Mouse (Mus musculus) heart, postnatal 4 days (tissue): Measurements from ENCODE around the gene Samd10. TPM values are rescaled to one million over a fixed set of nuclear protein-coding genes. Genes with fewer than 3 reads are reported as not detected.

Experiments used
- DNase-seq: peaks from one replicate; pipeline ENCODE4 v3.0.0; 2021
- microRNA-seq, 2 experiments: library from miRNA; unstranded; fragments of <30 nt; microRNA quantifications; one replicate each; pipeline ENCODE4 v1.2.0; 2021 to 2022
- total RNA-seq, 2 experiments: library from RNA; stranded (reverse); gene quantifications; 2 replicates each; pipeline ENCODE4 v1.2.3; 2021

Gene Samd10
- total RNA-seq, 2 experiments from 2014 or later, result 4.8 to 4.9 TPM

- DNase-seq, result no peak
Observed at GRCm38 (mm10) chr2:181577126-181577525, 21.9 kb downstream of the Samd10 start.

DNA sequence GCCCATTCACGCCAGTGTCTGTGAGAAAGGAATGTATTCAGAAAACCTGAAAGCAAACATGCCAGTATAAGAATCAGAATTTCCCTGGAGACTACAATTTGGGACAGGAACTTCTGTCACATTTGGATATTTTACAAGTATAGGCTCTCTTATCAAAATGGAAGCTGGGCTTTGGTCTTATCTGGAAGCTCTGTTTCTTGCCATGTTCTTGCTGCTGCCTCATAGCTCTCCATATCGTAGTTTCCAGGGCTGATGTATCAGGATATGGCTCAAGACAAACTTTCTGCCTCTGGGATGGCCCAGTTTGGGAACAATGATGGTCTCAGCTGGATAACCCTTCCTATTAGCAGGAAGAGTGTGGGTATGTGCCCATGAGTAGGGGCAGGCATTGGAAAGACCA, 22.4 kb downstream of the Samd10 start:
- DNase-seq, result no peak

DNA sequence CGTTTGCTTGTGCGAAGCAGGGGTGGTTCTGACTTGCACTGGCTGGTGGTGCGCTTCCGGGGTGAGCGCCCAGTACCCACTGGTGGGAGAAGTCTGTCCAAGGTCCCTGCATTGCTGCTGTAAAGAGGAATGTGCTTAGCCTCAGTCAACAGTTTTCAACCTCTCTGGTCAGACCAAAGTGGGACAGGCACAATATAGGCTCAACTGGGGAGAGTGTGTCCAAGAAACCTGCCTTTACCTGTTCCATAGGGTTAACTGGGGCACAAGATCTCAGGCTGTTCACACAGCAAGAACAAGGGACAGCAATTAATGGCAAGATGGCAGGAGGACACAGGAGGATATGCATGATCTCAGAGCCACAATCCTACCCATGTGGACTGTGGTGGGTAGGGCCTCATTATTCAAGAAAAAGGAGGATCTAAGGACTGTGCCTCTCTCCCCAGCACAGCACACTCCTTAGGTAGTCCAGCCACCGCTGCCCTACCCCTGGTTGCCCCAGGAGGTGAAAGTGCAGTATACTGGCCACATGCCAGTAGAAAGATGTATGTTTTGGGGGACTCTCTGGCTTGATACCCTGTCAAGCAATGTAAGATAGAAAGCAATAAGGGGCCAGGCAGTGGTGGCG, 24.0 kb downstream of the Samd10 start:
- DNase-seq, result no peak

GRCm38 (mm10) chr2:181573961-181574360, 25.1 kb downstream of the Samd10 start:
- DNase-seq, result no peak

DNA sequence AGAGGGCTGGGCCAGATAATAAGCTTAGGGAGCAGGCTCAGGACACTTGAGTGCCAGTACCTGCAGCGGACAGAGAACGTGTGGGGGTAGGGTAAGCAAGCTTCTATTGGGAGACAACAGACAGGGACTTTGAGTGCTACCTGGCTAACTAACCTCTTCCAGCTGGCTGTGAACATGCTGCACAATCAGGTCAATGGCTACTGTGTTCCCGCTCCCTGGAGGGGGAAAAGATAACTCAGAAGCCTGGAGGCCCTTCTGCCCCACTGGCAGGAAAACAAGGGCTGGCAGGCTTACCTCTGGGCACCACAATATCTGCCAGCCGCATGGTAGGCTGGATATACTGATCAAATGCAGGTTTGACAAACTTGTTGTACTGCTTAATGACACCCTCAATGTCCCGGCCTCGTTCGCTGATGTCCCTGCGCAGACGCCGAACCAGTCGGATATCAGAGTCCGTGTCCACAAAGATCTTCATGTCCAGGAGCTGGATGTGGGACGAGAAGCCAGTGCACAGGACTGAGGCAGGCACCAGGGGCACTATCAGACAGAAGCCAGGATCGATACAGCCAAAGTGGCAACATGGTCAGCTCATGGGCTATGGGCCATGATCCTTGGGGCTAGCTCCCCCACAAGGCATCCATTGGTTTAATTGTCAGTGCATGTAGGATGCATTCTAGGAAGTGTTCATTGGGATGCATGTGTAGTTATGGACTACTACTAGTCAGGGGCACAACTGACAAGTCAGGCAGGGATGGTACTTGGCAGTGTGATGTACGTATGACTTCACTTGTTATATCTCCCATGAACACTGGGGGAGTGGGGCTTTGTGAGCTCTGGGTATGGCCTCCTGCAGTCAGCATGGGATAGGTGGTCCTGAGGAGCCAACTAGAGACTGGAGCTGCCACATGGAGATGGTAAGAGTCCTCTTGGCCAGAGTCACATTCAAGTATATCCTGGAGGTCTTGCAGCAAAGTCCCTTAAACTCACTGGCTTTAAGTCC, 25.8 kb downstream of the Samd10 start:
- DNase-seq, result no peak

DNA sequence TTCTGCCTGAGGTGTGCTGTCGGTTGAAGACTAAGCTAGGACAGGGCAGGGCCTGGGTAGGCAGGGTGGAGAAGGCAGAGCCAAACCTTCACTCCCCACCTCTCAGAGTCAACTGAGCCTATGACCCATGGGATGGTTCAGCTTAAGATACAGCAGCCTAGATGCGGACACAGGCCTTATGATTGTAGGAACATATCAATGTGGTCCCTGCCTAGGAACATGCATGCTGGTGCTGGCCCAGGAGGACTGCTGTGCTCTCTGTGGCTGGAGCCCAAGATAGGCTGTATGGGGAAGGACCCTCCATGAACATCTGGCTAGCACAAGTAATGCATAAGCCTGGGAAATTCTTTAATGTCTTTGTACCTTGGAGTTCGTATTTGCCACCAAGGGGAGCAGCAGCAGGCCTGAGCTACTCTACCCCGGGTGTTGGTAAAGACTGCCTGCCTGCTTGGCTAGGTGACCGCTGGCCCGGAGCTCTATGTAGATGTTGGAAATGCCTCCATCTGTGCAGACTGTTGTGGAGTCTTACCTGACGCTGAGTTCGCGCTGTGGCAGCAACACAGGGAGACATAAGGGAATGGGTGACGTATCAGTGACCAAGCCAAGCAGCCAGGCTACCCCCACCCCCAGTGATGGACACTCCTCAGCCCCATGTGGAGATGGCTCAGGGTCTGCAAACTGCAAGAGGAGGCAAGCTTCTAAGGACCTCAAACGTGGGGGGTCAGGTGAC, 26.9 kb downstream of the Samd10 start:
- DNase-seq, result peak; percentile 2

GRCm38 (mm10) chr2:181570921-181571595, 28.0 kb downstream of the Samd10 start:
- peak; percentile 4 for DNase-seq

- peak; percentile 5 for DNase-seq
Observed at GRCm38 (mm10) chr2:181570375-181570774, 28.6 kb downstream of the Samd10 start.

DNA sequence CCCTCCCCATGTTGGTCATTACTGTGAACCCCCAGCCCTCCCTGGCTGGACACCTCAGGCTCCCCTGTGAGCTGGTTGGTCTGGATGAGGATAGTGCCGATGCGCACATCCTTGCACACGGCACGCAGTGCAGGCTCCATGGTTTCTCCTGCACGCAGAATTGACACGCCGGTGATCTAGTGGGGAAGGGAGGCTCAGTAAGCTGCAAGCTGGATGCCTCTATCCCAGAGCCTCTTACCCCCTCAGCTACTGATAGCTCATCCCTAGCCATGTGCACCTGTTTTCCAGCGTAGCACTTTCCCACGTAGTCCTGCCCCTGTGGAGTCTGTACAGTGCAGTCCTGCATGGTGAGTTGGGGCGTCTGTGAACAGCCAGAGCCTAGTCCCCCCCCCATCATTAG, 29.2 kb downstream of the Samd10 start:
- peak; percentile 3 for DNase-seq

DNA sequence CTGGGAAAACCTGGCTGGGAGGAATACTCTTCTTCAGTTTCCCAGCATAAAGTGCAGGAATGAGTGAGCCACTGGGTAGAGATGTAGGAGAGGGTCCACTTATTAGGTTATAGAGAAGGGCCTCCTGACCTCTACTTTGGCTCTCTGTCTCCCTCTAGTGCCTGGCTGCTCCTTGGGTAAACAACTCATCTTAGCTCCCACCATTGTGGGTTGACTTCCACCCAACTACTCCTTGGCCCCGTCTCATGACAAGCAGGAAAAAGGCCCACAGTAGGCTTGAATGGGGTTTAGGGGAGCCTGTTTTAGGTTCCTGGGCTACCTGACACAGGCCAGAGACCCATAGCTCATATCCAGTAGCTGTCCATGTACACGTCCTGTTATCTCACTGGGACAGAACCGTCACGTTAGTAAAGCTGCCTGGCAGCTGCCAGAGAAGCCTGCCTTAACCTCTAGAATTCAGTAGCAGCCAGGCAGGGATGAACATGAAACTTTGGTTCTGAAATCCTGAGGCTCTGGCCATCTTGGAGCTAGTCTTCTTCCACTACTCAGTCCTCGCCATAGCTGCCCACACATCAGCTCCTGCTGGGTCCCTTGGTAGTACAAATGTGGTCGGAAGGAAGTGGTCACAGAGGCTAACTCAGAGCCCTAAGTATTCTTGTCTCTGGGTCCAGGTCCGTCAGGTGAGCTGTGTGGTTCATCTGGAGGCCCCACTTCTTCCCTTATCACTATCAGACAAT, 30.6 kb downstream of the Samd10 start:
- DNase-seq, result peak; percentile 74

DNA sequence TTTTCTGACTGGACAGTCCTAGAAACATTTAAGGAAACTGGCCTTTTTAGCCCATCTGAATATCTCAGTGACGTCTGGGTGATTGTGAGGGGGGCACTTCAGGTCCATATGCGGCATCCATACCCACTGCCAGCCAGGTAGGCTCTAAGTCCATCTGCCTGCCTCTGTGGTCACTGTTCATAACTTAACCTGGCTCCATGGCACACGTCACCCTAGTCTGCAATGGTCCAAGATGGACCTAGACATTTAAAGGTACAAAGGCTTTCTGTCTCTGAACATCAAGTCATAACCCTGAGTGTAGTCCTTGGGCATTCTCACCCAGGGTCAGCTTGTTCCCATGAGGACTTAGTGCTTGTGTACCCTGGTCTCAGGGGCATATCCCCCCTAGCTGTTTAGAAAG, 31.7 kb downstream of the Samd10 start:
- no peak for DNase-seq

- no peak for DNase-seq
Observed at GRCm38 (mm10) chr2:181553772-181554171, 45.2 kb downstream of the Samd10 start.

DNA sequence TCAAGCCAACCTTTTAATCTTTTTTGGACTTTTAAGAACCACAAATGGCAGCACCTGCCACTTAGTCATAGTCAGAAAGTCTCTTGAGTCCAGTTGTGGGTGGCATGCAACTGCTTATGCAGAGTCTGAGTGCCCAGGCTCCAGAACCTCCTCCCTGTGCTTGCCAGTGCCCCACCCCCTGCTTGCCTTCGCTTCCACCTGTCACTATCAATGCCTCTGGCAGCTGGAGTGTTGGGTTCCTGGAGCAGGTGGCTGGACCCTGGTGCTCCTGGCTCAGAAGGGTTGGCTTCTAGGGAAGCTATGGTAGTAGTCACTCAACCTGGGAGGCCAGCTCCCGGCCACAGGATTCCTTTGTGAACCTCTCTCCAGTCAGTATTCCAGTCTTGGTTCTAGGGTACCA, 48.8 kb downstream of the Samd10 start:
- no peak for DNase-seq

GRCm38 (mm10) chr2:181548682-181549081, 50.3 kb downstream of the Samd10 start:
- DNase-seq, result no peak

- DNase-seq, result no peak
Observed at GRCm38 (mm10) chr2:181548227-181548626, 50.8 kb downstream of the Samd10 start.

DNA sequence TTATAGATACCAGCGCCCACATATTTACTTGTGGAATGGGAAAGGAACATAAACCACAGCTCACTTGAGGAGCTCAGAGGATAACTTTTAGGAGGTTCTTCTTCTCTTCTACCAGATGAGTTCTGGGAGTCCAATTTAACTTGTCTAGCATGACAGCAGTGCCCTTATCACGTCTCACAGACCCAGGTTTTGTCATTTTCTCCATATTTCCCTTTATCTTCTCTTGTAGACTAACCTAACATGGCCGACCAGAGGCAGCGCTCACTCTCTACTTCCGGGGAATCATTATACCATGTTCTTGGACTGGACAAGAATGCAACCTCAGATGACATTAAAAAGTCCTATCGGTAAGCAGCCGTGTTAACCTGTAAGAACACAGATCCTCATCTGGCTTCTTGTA, 52.9 kb downstream of the Samd10 start:
- no peak for DNase-seq

Small RNA genes within 50 kb of the gene (microRNA-seq; reads per million reads assigned to microRNA genes)
- gene Mir7006, result 0 reads per million in 2 experiments

Other genes with a start within 250 kb of the Samd10 start
- gene Zgpat, start 234.3 kb downstream of the Samd10 start, total RNA-seq, result 10 to 100 TPM; 20.7 to 22.8 TPM
- 10 to 100 TPM; 39.6 to 41.0 TPM for gene Arfrp1, start 233.8 kb downstream of the Samd10 start, total RNA-seq
- 1 to 10 TPM; 8.8 to 8.9 TPM for gene Lime1, start 219.1 kb downstream of the Samd10 start, total RNA-seq
- gene Zbtb46, start 139.8 kb downstream of the Samd10 start, total RNA-seq, result 10 to 100 TPM; 14.9 to 16.5 TPM
- gene Abhd16b, start 106.0 kb downstream of the Samd10 start, total RNA-seq, result not detected
- 10 to 100 TPM; 65.9 to 72.7 TPM for gene Tpd52l2, start 102.1 kb downstream of the Samd10 start, total RNA-seq
- 100 to 1,000 TPM; 111 to 119 TPM for gene Dnajc5, start 78.7 kb downstream of the Samd10 start, total RNA-seq
- 10 to 100 TPM; 50.2 to 54.5 TPM for gene Uckl1, start 14.3 kb downstream of the Samd10 start, total RNA-seq
- 10 to 100 TPM; 35.1 to 36.1 TPM for gene Prpf6, start 7.3 kb downstream of the Samd10 start, total RNA-seq
- 10 to 100 TPM; 41.8 to 45.5 TPM for gene Zfp512b, start 6.4 kb downstream of the Samd10 start, total RNA-seq
- not detected for gene Gm29797, start 57.8 kb upstream of the Samd10 start, total RNA-seq
- 10 to 100 TPM; 75.9 to 80.3 TPM for gene Sox18, start 72.4 kb upstream of the Samd10 start, total RNA-seq
- gene Tcea2, start 81.1 kb upstream of the Samd10 start, total RNA-seq, result 10 to 100 TPM in 1 of 2 experiments, 1 to 10 TPM in 1; 9.9 to 11.1 TPM
- gene Rgs19, start 94.8 kb upstream of the Samd10 start, total RNA-seq, result 10 to 100 TPM; 11.3 to 15.8 TPM
- not detected for gene Lkaaear1, start 99.2 kb upstream of the Samd10 start, total RNA-seq
- under 1 TPM; 0.24 to 0.54 TPM for gene Oprl1, start 115.8 kb upstream of the Samd10 start, total RNA-seq
- not detected for gene Myt1, start 164.1 kb upstream of the Samd10 start, total RNA-seq
- 10 to 100 TPM; 28.2 to 28.9 TPM for gene Pcmtd2, start 238.6 kb upstream of the Samd10 start, total RNA-seq